Mouse (Mus musculus) CH12.LX (cell line): ENCODE measurements around the gene Nop10. TPM values are rescaled to one million over a fixed set of nuclear protein-coding genes. Genes with fewer than 3 reads are reported as not detected.

Experiments used
- DNase-seq: peaks from one replicate; pipeline ENCODE4 v3.0.0-alpha.2; 2013; ENCODE audit errors: extremely low read depth
- H3K27ac ChIP-seq: 2 replicates; pipeline ENCODE4 v1.5.1; 2012; ENCODE audit warnings: low read depth, mild to moderate bottlenecking, control low read depth, moderate library complexity; ENCODE audit not compliant: insufficient read depth
- H3K27me3 ChIP-seq: replicated peaks from 2 replicates; pipeline ENCODE3; 2012; ENCODE audit warnings: inconsistent platforms
- H3K36me3 ChIP-seq, 2 experiments: replicated peaks in 1 of 2; 2 replicates each; pipeline versions ENCODE3 to v1.6.1; 2012; ENCODE audit warnings: inconsistent platforms in 1 of 2, low read length in 1 of 2, mild to moderate bottlenecking in 1 of 2, mixed read lengths in 1 of 2, moderate library complexity in 1 of 2; ENCODE audit not compliant: control insufficient read depth in 1 of 2, insufficient read depth in 1 of 2
- H3K4me1 ChIP-seq, 2 experiments: 2 replicates each; pipeline ENCODE4 v1.6.1; 2012; ENCODE audit warnings: inconsistent platforms in 1 of 2, moderate library complexity in 1 of 2; ENCODE audit not compliant: insufficient read depth in 2 of 2, control insufficient read depth in 1 of 2
- H3K4me2 ChIP-seq: 2 replicates; pipeline ENCODE4 v1.6.1; 2012; ENCODE audit warnings: low read depth, mild to moderate bottlenecking, control low read depth; ENCODE audit not compliant: poor library complexity, insufficient read depth, severe bottlenecking
- H3K4me3 ChIP-seq, 3 experiments: fragments of 150-350 bp in 1 of 3; sonication (generic) in 1 of 3; replicated peaks in 1 of 3; 2 replicates each; pipeline versions ENCODE3 to v1.5.1; 2011 to 2012; ENCODE audit warnings: low read depth in 2 of 3, low read length in 2 of 3, mild to moderate bottlenecking in 2 of 3, moderate library complexity in 2 of 3, control low read depth in 1 of 3, improper control_type of control experiment in 1 of 3, inconsistent platforms in 1 of 3, mixed read lengths in 1 of 3; ENCODE audit not compliant: poor library complexity in 1 of 3
- H3K79me2 ChIP-seq: replicated peaks from 2 replicates; pipeline ENCODE4 v1.6.1; 2012; ENCODE audit warnings: mild to moderate bottlenecking, moderate library complexity; ENCODE audit not compliant: control insufficient read depth, poor library complexity, insufficient read depth, severe bottlenecking; ENCODE audit errors: extremely low read depth
- H3K9ac ChIP-seq: 2 replicates; pipeline ENCODE4 v1.6.1; 2012; ENCODE audit warnings: low read depth, mild to moderate bottlenecking, control low read depth, moderate library complexity; ENCODE audit not compliant: insufficient read depth
- H3K9me3 ChIP-seq: replicated peaks from 2 replicates; pipeline ENCODE3; 2012; ENCODE audit warnings: low read length, inconsistent platforms, mixed read lengths
- BHLHE40 ChIP-seq: IDR thresholded peaks from 2 replicates; pipeline ENCODE4 v1.6.1; 2011; ENCODE audit warnings: mild to moderate bottlenecking, low read depth, low read length, improper control_type of control experiment
- CHD1 ChIP-seq: IDR thresholded peaks from 2 replicates; pipeline ENCODE4 v1.6.1; 2012; ENCODE audit warnings: low read depth, low read length, improper control_type of control experiment, inconsistent platforms
- CHD2 ChIP-seq: IDR thresholded peaks from 2 replicates; pipeline ENCODE4 v1.6.1; 2011; ENCODE audit warnings: low read length, improper control_type of control experiment
- E2F4 ChIP-seq: IDR thresholded peaks from 2 replicates; pipeline ENCODE4 v1.6.1; 2011; ENCODE audit warnings: low read depth, low read length, improper control_type of control experiment; ENCODE audit not compliant: insufficient replicate concordance
- ELF1 ChIP-seq: IDR thresholded peaks from 2 replicates; pipeline ENCODE4 v1.6.1; 2014; ENCODE audit warnings: low read depth, mild to moderate bottlenecking, inconsistent platforms, low read length, improper control_type of control experiment
- EP300 ChIP-seq: IDR thresholded peaks from 2 replicates; pipeline ENCODE4 v1.6.1; 2011; ENCODE audit warnings: low read length, improper control_type of control experiment
- GABPA ChIP-seq: IDR thresholded peaks from 2 replicates; pipeline ENCODE4 v1.6.1; 2012; ENCODE audit warnings: low read depth, low read length, improper control_type of control experiment, inconsistent platforms; ENCODE audit not compliant: insufficient replicate concordance
- HCFC1 ChIP-seq: IDR thresholded peaks from 2 replicates; pipeline ENCODE4 v1.6.1; 2012; ENCODE audit warnings: low read depth, mild to moderate bottlenecking, inconsistent platforms, low read length, improper control_type of control experiment
- IRF4 ChIP-seq: IDR thresholded peaks from 2 replicates; pipeline ENCODE4 v1.6.1; 2014; ENCODE audit warnings: low read depth, mild to moderate bottlenecking, inconsistent platforms, low read length, improper control_type of control experiment
- JUN ChIP-seq: IDR thresholded peaks from 2 replicates; pipeline ENCODE4 v1.6.1; 2011; ENCODE audit warnings: low read depth, mild to moderate bottlenecking, low read length, improper control_type of control experiment, moderate library complexity; ENCODE audit not compliant: insufficient read depth
- JUND ChIP-seq: conservative IDR thresholded peaks from 2 replicates; pipeline ENCODE4 v1.6.1; 2011; ENCODE audit warnings: low read depth, low read length, improper control_type of control experiment
- KAT2A ChIP-seq: IDR thresholded peaks from 2 replicates; pipeline ENCODE4 v1.6.1; 2012; ENCODE audit warnings: low read length, improper control_type of control experiment, inconsistent platforms; ENCODE audit not compliant: insufficient replicate concordance
- MAFK ChIP-seq: IDR thresholded peaks from 2 replicates; pipeline ENCODE4 v1.6.1; 2011; ENCODE audit warnings: low read length, improper control_type of control experiment; ENCODE audit not compliant: insufficient replicate concordance
- MAZ ChIP-seq: IDR thresholded peaks from 2 replicates; pipeline ENCODE4 v1.6.1; 2012; ENCODE audit warnings: low read depth, mild to moderate bottlenecking, inconsistent platforms, low read length, improper control_type of control experiment, moderate library complexity
- MEF2A ChIP-seq: IDR thresholded peaks from 2 replicates; pipeline ENCODE4 v1.6.1; 2014; ENCODE audit warnings: low read depth, mild to moderate bottlenecking, inconsistent platforms, low read length, improper control_type of control experiment, borderline replicate concordance
- MXI1 ChIP-seq: IDR thresholded peaks from 2 replicates; pipeline ENCODE4 v1.6.1; 2011; ENCODE audit warnings: mild to moderate bottlenecking, low read depth, low read length, improper control_type of control experiment
- MYC ChIP-seq: IDR thresholded peaks from 2 replicates; pipeline ENCODE4 v1.6.1; 2011; ENCODE audit warnings: low read depth, mild to moderate bottlenecking, improper control_type of control experiment, low read length
- NRF1 ChIP-seq: IDR thresholded peaks from 2 replicates; pipeline ENCODE4 v1.6.1; 2014; ENCODE audit warnings: low read depth, mild to moderate bottlenecking, inconsistent platforms, low read length, improper control_type of control experiment, moderate library complexity
- PAX5 ChIP-seq: IDR thresholded peaks from 2 replicates; pipeline ENCODE4 v1.6.1; 2012; ENCODE audit warnings: low read length, inconsistent platforms, mixed read lengths
- POLR2A ChIP-seq: IDR thresholded peaks from 2 replicates; pipeline ENCODE4 v1.6.1; 2011; ENCODE audit warnings: low read depth, mild to moderate bottlenecking, improper control_type of control experiment, low read length
- POLR2AphosphoS2 ChIP-seq: IDR thresholded peaks from 2 replicates; pipeline ENCODE4 v1.6.1; 2011; ENCODE audit warnings: low read depth, low read length, improper control_type of control experiment
- RAD21 ChIP-seq: IDR thresholded peaks from 2 replicates; pipeline ENCODE4 v1.6.1; 2011; ENCODE audit warnings: low read depth, mild to moderate bottlenecking, low read length, improper control_type of control experiment, moderate library complexity
- RCOR1 ChIP-seq: conservative IDR thresholded peaks from 2 replicates; pipeline ENCODE4 v1.6.1; 2012; ENCODE audit warnings: low read depth, mild to moderate bottlenecking, inconsistent platforms, low read length, improper control_type of control experiment
- SIN3A ChIP-seq: IDR thresholded peaks from 2 replicates; pipeline ENCODE4 v1.6.1; 2012; ENCODE audit warnings: low read length, improper control_type of control experiment, inconsistent platforms
- SMC3 ChIP-seq: IDR thresholded peaks from 2 replicates; pipeline ENCODE4 v1.6.1; 2011; ENCODE audit warnings: low read depth, low read length, improper control_type of control experiment
- TCF12 ChIP-seq: IDR thresholded peaks from 2 replicates; pipeline ENCODE4 v1.6.1; 2014; ENCODE audit warnings: low read depth, mild to moderate bottlenecking, inconsistent platforms, low read length, improper control_type of control experiment
- UBTF ChIP-seq: IDR thresholded peaks from 2 replicates; pipeline ENCODE4 v1.6.1; 2012; ENCODE audit warnings: low read depth, mild to moderate bottlenecking, inconsistent platforms, low read length, improper control_type of control experiment, moderate library complexity
- USF1 ChIP-seq: IDR thresholded peaks from 2 replicates; pipeline ENCODE4 v1.6.1; 2014; ENCODE audit warnings: low read depth, mild to moderate bottlenecking, inconsistent platforms, low read length, improper control_type of control experiment
- USF2 ChIP-seq: conservative IDR thresholded peaks from 2 replicates; pipeline ENCODE4 v1.6.1; 2011; ENCODE audit warnings: low read depth, low read length, improper control_type of control experiment
- ZC3H11A ChIP-seq: IDR thresholded peaks from 2 replicates; pipeline ENCODE4 v1.6.1; 2012; ENCODE audit warnings: low read depth, mild to moderate bottlenecking, inconsistent platforms, low read length, improper control_type of control experiment
- ZNF384 ChIP-seq: IDR thresholded peaks from 2 replicates; pipeline ENCODE4 v1.6.1; 2012; ENCODE audit warnings: low read depth, low read length, improper control_type of control experiment, inconsistent platforms
- dilution Hi-C: fragments of 300-500 bp; cut with MboI; formaldehyde crosslinking; loops from 2 replicates; pipeline ENCODE4 v1.14.3; 2020; ENCODE audit warnings: low sequenced_read_pairs; ENCODE audit not compliant: extremely low pct_unique_long_range_greater_than_20kb, extremely low pct_ligation_motif_present
- in situ Hi-C: fragments of 300-500 bp; cut with MboI; formaldehyde crosslinking; loops from 3 replicates; pipeline ENCODE4 v1.14.3; 2019; ENCODE audit warnings: low sequenced_read_pairs, low pct_ligation_motif_present, low pct_unique_long_range_greater_than_20kb, mixed read lengths
- polyA plus RNA-seq: library from polyadenylated mRNA; unstranded; fragments of >175 nt; gene quantifications from 2 replicates; pipeline ENCODE4 v1.2.1, GENCODE M21; 2012; ENCODE audit warnings: low read depth; ENCODE audit not compliant: insufficient read length
- total RNA-seq, 2 experiments: library from RNA; depleted of rRNA; stranded (reverse); fragments of 300-350 nt in 1 of 2; fragments of >200 nt in 1 of 2; gene quantifications; 2 replicates each; pipeline ENCODE4 v1.2.3; 2012 to 2014

The Nop10 gene
- total and polyA plus RNA-seq, 3 experiments: 239 to 507 (median 251) TPM

- H3K4me2 ChIP-seq: peak overlapping the region; percentile 93
- peaks cover 0 to 19% of the 10 kb centered on the region in 2 experiments for H3K36me3 ChIP-seq
- in situ Hi-C loops (no loop called here), dilution Hi-C loops (no loop called here)
- DNase-seq: no peak
- no peak overlapping the region for H3K27ac ChIP-seq
- no peaks in the 10 kb centered on the region for H3K27me3 ChIP-seq
- H3K9me3 ChIP-seq: no peaks in the 10 kb centered on the region
- no peak overlapping the region for H3K4me3 ChIP-seq
- no peak for TF ChIP-seq ZC3H11A
- TF ChIP-seq BHLHE40: peak; percentile 47; the same call in 1 of the 2 replicates
- TF ChIP-seq CHD2: 0 out of 2 replicates have a peak, but pooled peaks have one; percentile 9
- peaks cover 3 to 31% of the 10 kb centered on the region in 2 experiments for H3K4me1 ChIP-seq
- no peak overlapping the region for H3K9ac ChIP-seq
- H3K79me2 ChIP-seq: peaks cover 10% of the 10 kb centered on the region
These were observed 23.7 kb upstream of the Nop10 start for GRCm38 (mm10) chr2:112238006-112238405.

GRCm38 (mm10) chr2:112239212-112239934, 22.4 kb upstream of the Nop10 start, which contains the start of gene Lpcat4:
Lpcat4 (plus strand) TSS chr2:112239468.
- peak within 1 kb of the TSS; percentile 93 for H3K4me2 ChIP-seq
- H3K27me3 ChIP-seq: no peaks in the 10 kb centered on the region
- peak within 1 kb of the TSS; percentile 85 for H3K9ac ChIP-seq
- H3K36me3 ChIP-seq: peaks cover 10 to 32% of the 10 kb centered on the region in 2 experiments
- H3K27ac ChIP-seq: peak within 1 kb of the TSS; percentile 77
- H3K9me3 ChIP-seq: no peaks in the 10 kb centered on the region
- peaks cover 10% of the 10 kb centered on the region for H3K79me2 ChIP-seq
- dilution Hi-C loops (no loop called here), in situ Hi-C loops (no loop called here)
- H3K4me1 ChIP-seq: peaks cover 3 to 44% of the 10 kb centered on the region in 2 experiments
- H3K4me3 ChIP-seq: peak within 1 kb of the TSS; percentile 81 to 96 (median 92)
- peak; percentile 72 for DNase-seq
- 0 out of 2 replicates have a peak, but pooled peaks have one; percentile 30 for TF ChIP-seq NRF1
- no peak for TF ChIP-seq JUND
- peak; percentile 46; the same call in 1 of the 2 replicates for TF ChIP-seq MEF2A
- TF ChIP-seq TCF12: peak; percentile 54; the same call in 1 of the 2 replicates
- TF ChIP-seq HCFC1: peak; percentile 47
- no peak for TF ChIP-seq E2F4
- TF ChIP-seq MXI1: peak; percentile 55
- peak; percentile 48 for TF ChIP-seq SIN3A
- peak; percentile 60 for TF ChIP-seq SMC3
- TF ChIP-seq CHD1: no peak
- no peak for TF ChIP-seq ZNF384
- no peak for TF ChIP-seq GABPA
- TF ChIP-seq USF1: no peak
- TF ChIP-seq RCOR1: no peak
- no peak for TF ChIP-seq MAFK
- TF ChIP-seq UBTF: no peak; the same call in 1 of the 2 replicates
- peak; percentile 45; the same call in 1 of the 2 replicates for TF ChIP-seq MYC
- peak; percentile 30 for TF ChIP-seq RAD21
- TF ChIP-seq MAZ: no peak
- TF ChIP-seq EP300: no peak
- no peak for TF ChIP-seq JUN
- no peak for TF ChIP-seq PAX5
- peak; percentile 71 for TF ChIP-seq POLR2A
- TF ChIP-seq KAT2A: no peak
- peak; percentile 53; the same call in 1 of the 2 replicates for TF ChIP-seq ELF1
- TF ChIP-seq CHD2: 0 out of 2 replicates have a peak, but pooled peaks have one; percentile 17
- TF ChIP-seq IRF4: peak; percentile 38; the same call in 1 of the 2 replicates
- no peak for TF ChIP-seq USF2
- no peak for TF ChIP-seq POLR2AphosphoS2
